Mouse (Mus musculus) cerebellum, adult 2 months (tissue): ENCODE data around the gene Tbcb.

Experiments
- CTCF ChIP-seq: fragments of 200-500 bp; IDR thresholded peaks from 2 replicates; pipeline ENCODE4 v1.5.1; 2011; ENCODE audit warnings: low read depth, mild to moderate bottlenecking, control low read depth, low read length, moderate library complexity, borderline replicate concordance; ENCODE audit not compliant: insufficient read depth
- POLR2A ChIP-seq: fragments of 200-500 bp; IDR thresholded peaks from 2 replicates; pipeline ENCODE4 v1.6.1; 2011; ENCODE audit warnings: low read length, control low read depth, borderline replicate concordance; ENCODE audit not compliant: insufficient read depth

DNA sequence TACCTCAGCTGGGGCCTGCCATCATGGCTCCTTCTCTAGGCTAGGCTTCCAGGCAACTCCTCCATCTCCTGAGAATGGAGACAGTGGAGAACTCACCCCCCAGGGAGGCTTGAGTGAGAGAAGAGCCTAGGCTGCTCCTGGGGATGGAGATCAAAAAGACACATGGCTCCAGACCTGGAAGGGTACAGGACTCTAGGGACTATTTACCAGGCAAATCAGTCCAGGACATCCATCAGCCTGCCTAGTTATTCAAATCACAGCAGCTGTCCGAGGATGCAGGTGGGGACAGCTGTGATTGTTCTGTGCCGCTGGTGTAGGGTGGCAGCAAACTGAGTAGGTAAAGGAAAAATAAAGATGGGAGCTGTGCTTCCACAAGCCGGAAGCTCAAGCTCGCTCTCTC, 3.6 kb upstream of the Tbcb start, which contains the start of gene Ovol3:
- TF ChIP-seq CTCF (no peak), POLR2A (no peak)
